Mouse (Mus musculus) frontal cortex, postnatal 14 days (tissue): ENCODE data around the gene Kif13a.

ENCODE experiments used
- DNase-seq, 2 experiments: peaks; one replicate each; pipeline ENCODE4 v3.0.0; 2022; ENCODE audit warnings: low spot score in 2 of 2

Gene Kif13a

GRCm38 (mm10) chr13:46776636-46777305 is 152.9 kb downstream of the Kif13a start:
- DNase-seq, result no peak

- DNase-seq, result no peak
These were observed 154.7 kb downstream of the Kif13a start for GRCm38 (mm10) chr13:46774998-46775397.

- no peak for DNase-seq
These were observed 157.1 kb downstream of the Kif13a start for GRCm38 (mm10) chr13:46772581-46772980.

GRCm38 (mm10) chr13:46765361-46765760 is 164.3 kb downstream of the Kif13a start:
- no peak for DNase-seq

GRCm38 (mm10) chr13:46763210-46763609 is 166.5 kb downstream of the Kif13a start:
- no peak for DNase-seq

GRCm38 (mm10) chr13:46760921-46761320 is 168.7 kb downstream of the Kif13a start:
- no peak for DNase-seq

- no peak for DNase-seq
These were observed 170.3 kb downstream of the Kif13a start for GRCm38 (mm10) chr13:46759281-46759809.

GRCm38 (mm10) chr13:46758627-46759026 is 171.0 kb downstream of the Kif13a start:
- DNase-seq, result no peak

- no peak for DNase-seq
These were observed 171.7 kb downstream of the Kif13a start for GRCm38 (mm10) chr13:46757946-46758345.

GRCm38 (mm10) chr13:46753294-46753693 is 176.4 kb downstream of the Kif13a start:
- no peak for DNase-seq

GRCm38 (mm10) chr13:46752566-46753229 is 177.0 kb downstream of the Kif13a start:
- no peak for DNase-seq

- no peak for DNase-seq
These were observed 181.4 kb downstream of the Kif13a start for GRCm38 (mm10) chr13:46748138-46748873.

- no peak for DNase-seq
These were observed 185.8 kb downstream of the Kif13a start for GRCm38 (mm10) chr13:46743821-46744220.

- DNase-seq, result no peak
These were observed 187.3 kb downstream of the Kif13a start for GRCm38 (mm10) chr13:46742367-46742766.

GRCm38 (mm10) chr13:46739426-46739825 is 190.2 kb downstream of the Kif13a start:
- DNase-seq, result no peak

- DNase-seq, result no peak
These were observed 192.2 kb downstream of the Kif13a start for GRCm38 (mm10) chr13:46737482-46737881.

- DNase-seq, result no peak
These were observed 193.2 kb downstream of the Kif13a start for GRCm38 (mm10) chr13:46736479-46736865.

- DNase-seq, result peak in 1 of 2 experiments; percentile 12
These were observed 193.7 kb downstream of the Kif13a start for GRCm38 (mm10) chr13:46735808-46736478.

GRCm38 (mm10) chr13:46735219-46735807 is 194.4 kb downstream of the Kif13a start:
- DNase-seq, result no peak

- DNase-seq, result no peak
These were observed 199.7 kb downstream of the Kif13a start for GRCm38 (mm10) chr13:46729998-46730397.

GRCm38 (mm10) chr13:46728411-46728810 is 201.3 kb downstream of the Kif13a start:
- no peak for DNase-seq
